8 mouse cellular contexts compared by ENCODE assay signal in genomic region chr11:86201901-86202675, GRCm38 (mm10). TPM values are rescaled to one million over a fixed set of nuclear protein-coding genes. Genes with fewer than 3 reads are reported as not detected.
A peak's percentile ranks its signal among the peaks of the same experiment; 100 is the strongest.
DNase-seq lines count a peak whose midpoint lies in the region; ATAC-seq and TF ChIP-seq lines count a peak whose summit lies in the region.

No protein-coding gene starts in this region.

- intact Hi-C loops in gastrocnemius, postnatal 14 days (cut with DNase I; ENCODE audit: low total_unique reads), result no loop called here

- TF ChIP-seq POLR2A in embryonic fibroblast, embryonic 13.5 days (IDR thresholded peaks at IDR 0.05; ENCODE audit: low read depth, low read length), result no peak

- peak overlapping the region; percentile 85 for H3K9ac ChIP-seq in hindbrain, embryonic 14.5 days
- H3K9ac ChIP-seq in lung, embryonic 15.5 days, result peak overlapping the region; percentile 86

- H3K4me3 ChIP-seq in embryonic fibroblast, embryonic 13.5 days (ENCODE audit: insufficient read depth, low read length), result peak overlapping the region; percentile 93
- H3K4me3 ChIP-seq in hindbrain, embryonic 14.5 days (replicated peaks; ENCODE audit: low read length), result peak overlapping the region; percentile 71
- peak overlapping the region; percentile 96 for H3K4me3 ChIP-seq in lung, embryonic 15.5 days

- H3K27me3 ChIP-seq in hindbrain, embryonic 14.5 days (ENCODE audit: control insufficient read depth, insufficient read depth, low read length), result no peaks in the 10 kb centered on the region
- H3K27me3 ChIP-seq in lung, embryonic 15.5 days, result no peaks in the 10 kb centered on the region

- no peak for TF ChIP-seq CTCF in embryonic fibroblast, embryonic 13.5 days (IDR thresholded peaks at IDR 0.05; ENCODE audit: borderline replicate concordance, insufficient read depth, low read length)

- ATAC-seq in hindbrain, embryonic 14.5 days (ENCODE audit: low FRiP score), result no peak
- peak; percentile 15; the same call in 1 of the 2 replicates for ATAC-seq in lung, embryonic 15.5 days (ENCODE audit: borderline replicate concordance, extremely low read depth, low FRiP score, low TSS enrichment)

- H3K4me1 ChIP-seq in embryonic fibroblast, embryonic 13.5 days (ENCODE audit: control insufficient read depth, insufficient read depth, low read length), result no peaks in the 10 kb centered on the region
- H3K4me1 ChIP-seq in hindbrain, embryonic 14.5 days (replicated peaks; ENCODE audit: control insufficient read depth, insufficient read depth, low read length), result peaks cover 6% of the 10 kb centered on the region; the same call in 1 of the 2 replicates
- H3K4me1 ChIP-seq in lung, embryonic 15.5 days, result peaks cover 17% of the 10 kb centered on the region

- DNase-seq in gastrocnemius, postnatal 14 days, result peak; percentile 32
- DNase-seq in gastrocnemius, adult 18-20 months (ENCODE audit: low spot score), result no peak
- peak; percentile 48 for DNase-seq in adrenal gland, postnatal 14 days
- no peak for DNase-seq in hindbrain, embryonic 14.5 days (ENCODE audit: low spot score)
- peak; percentile 47 to 70 for DNase-seq in spleen, postnatal 4 days (ENCODE audit: low spot score in 2 of 2)
- DNase-seq in layer of hippocampus, adult 9-10 months (ENCODE audit: low spot score), result no peak

- peak overlapping the region; percentile 87 for H3K4me2 ChIP-seq in hindbrain, embryonic 14.5 days (replicated peaks)
- peak overlapping the region; percentile 76 for H3K4me2 ChIP-seq in lung, embryonic 15.5 days

- 50% methylated on average over 16 of the region's 16 CpGs for WGBS in hindbrain, embryonic 14.5 days
- WGBS in lung, embryonic 15.5 days, result 34% methylated on average over 16 of the region's 16 CpGs

- H3K9me3 ChIP-seq in hindbrain, embryonic 14.5 days (ENCODE audit: control insufficient read depth, low read length), result peaks cover 17% of the 10 kb centered on the region; the same call in 1 of the 2 replicates
- no peaks in the 10 kb centered on the region for H3K9me3 ChIP-seq in lung, embryonic 15.5 days

- peaks cover 33% of the 10 kb centered on the region for H3K36me3 ChIP-seq in hindbrain, embryonic 14.5 days (replicated peaks; ENCODE audit: control insufficient read depth, insufficient read depth)
- peaks cover 41% of the 10 kb centered on the region for H3K36me3 ChIP-seq in lung, embryonic 15.5 days

- peak overlapping the region; percentile 81 for H3K27ac ChIP-seq in embryonic fibroblast, embryonic 13.5 days (ENCODE audit: insufficient read depth, low read length)
- peak overlapping the region; percentile 69; the same call in 1 of the 2 replicates for H3K27ac ChIP-seq in hindbrain, embryonic 14.5 days
- peak overlapping the region; percentile 94 for H3K27ac ChIP-seq in lung, embryonic 15.5 days

RNA-seq across cellular contexts. Expression of gene Brip1, which starts 1.1 kb away (rescaled TPM):
- under 1 TPM; 0.58 to 0.64 TPM for total RNA-seq in gastrocnemius, postnatal 14 days (2021)
- total RNA-seq in gastrocnemius, adult 18-20 months (2021), result under 1 TPM; 0.05 TPM
- total RNA-seq in adrenal gland, postnatal 14 days (2021), result 3.1 and 3.9 TPM in 2 replicates
- 6.0 and 8.5 TPM in 2 replicates for polyA plus RNA-seq in embryonic fibroblast, embryonic 13.5 days (2011; ENCODE audit: insufficient read length, low read depth, missing spikeins)
- polyA plus RNA-seq in hindbrain, embryonic 14.5 days (2014; fragmentation: Nextera tagmentation; extraction: Ambion mirVana), result 1.5 and 1.6 TPM in 2 replicates
- polyA plus RNA-seq in lung, embryonic 15.5 days (2015; fragmentation: Nextera tagmentation; extraction: Ambion mirVana), result 13.9 and 14.5 TPM in 2 replicates

RNA-seq across cellular contexts. Expression of gene Ints2, which starts 55.3 kb away (rescaled TPM):
- total RNA-seq in gastrocnemius, postnatal 14 days (2021), result 1 to 10 TPM; 4.5 to 5.2 TPM
- 1 to 10 TPM; 3.0 to 4.3 TPM for total RNA-seq in gastrocnemius, adult 18-20 months (2021)
- 18.3 and 20.0 TPM in 2 replicates for total RNA-seq in adrenal gland, postnatal 14 days (2021)
- 28.4 and 32.2 TPM in 2 replicates for polyA plus RNA-seq in embryonic fibroblast, embryonic 13.5 days (2011; ENCODE audit: insufficient read length, low read depth, missing spikeins)
- 17.8 and 22.6 TPM in 2 replicates for polyA plus RNA-seq in hindbrain, embryonic 14.5 days (2014; fragmentation: Nextera tagmentation; extraction: Ambion mirVana)
- 25.9 and 28.7 TPM in 2 replicates for polyA plus RNA-seq in lung, embryonic 15.5 days (2015; fragmentation: Nextera tagmentation; extraction: Ambion mirVana)

Comparison
In these comparisons a context has a peak if more than half of its experiments do, and no peak if none do; other contexts are left out.
1. DNase-seq: peak in gastrocnemius, postnatal 14 days (single experiment), adrenal gland, postnatal 14 days (single experiment) and spleen, postnatal 4 days (2 of 2); none in gastrocnemius, adult 18-20 months (single experiment), hindbrain, embryonic 14.5 days (single experiment) and layer of hippocampus, adult 9-10 months (single experiment).
2. Peak in every context shown above with its lines, with median percentiles within 50 percentile points of each other: H3K27ac ChIP-seq and H3K4me3 ChIP-seq.